Comparison of ENCODE assay signal across 37 mouse cellular contexts in genomic region chr7:3130342-3130741, GRCm38 (mm10). TPM values are rescaled to one million over a fixed set of nuclear protein-coding genes. Genes with fewer than 3 reads are reported as not detected.
"Had no signal": no experiment of that assay in that cellular context is flagged by ENCODE, and none has a peak within 500 bp of the region (broad histone marks: within the 10 kb centered on the region; RNA-seq: fewer than 3 reads in every experiment).

No protein-coding gene starts in this region.

- H3K27ac ChIP-seq: embryonic facial prominence, embryonic 10.5 days; embryonic facial prominence, embryonic 12.5 days; embryonic facial prominence, embryonic 13.5 days; embryonic facial prominence, embryonic 15.5 days; forebrain, embryonic 10.5 days; forebrain, embryonic 12.5 days; forebrain, embryonic 13.5 days; forebrain, embryonic 15.5 days; gastrocnemius, adult 2 months; heart, adult 2 months had no signal

- H3K36me3 ChIP-seq: embryonic facial prominence, embryonic 10.5 days; embryonic facial prominence, embryonic 12.5 days; embryonic facial prominence, embryonic 13.5 days; embryonic facial prominence, embryonic 15.5 days; forebrain, embryonic 10.5 days; forebrain, embryonic 12.5 days; forebrain, embryonic 15.5 days had no signal

- ATAC-seq: forebrain, embryonic 13.5 days; forebrain, embryonic 14.5 days; forebrain, embryonic 15.5 days; forebrain, embryonic 16.5 days; forebrain, postnatal 0 days had no signal

- H3K4me1 ChIP-seq: embryonic facial prominence, embryonic 10.5 days; embryonic facial prominence, embryonic 12.5 days; embryonic facial prominence, embryonic 13.5 days; embryonic facial prominence, embryonic 15.5 days; forebrain, embryonic 10.5 days; forebrain, embryonic 12.5 days; forebrain, embryonic 13.5 days; forebrain, embryonic 15.5 days had no signal

- H3K27me3 ChIP-seq: embryonic facial prominence, embryonic 12.5 days; embryonic facial prominence, embryonic 13.5 days; embryonic facial prominence, embryonic 15.5 days; forebrain, embryonic 12.5 days; forebrain, embryonic 13.5 days; forebrain, embryonic 15.5 days had no signal

- DNase-seq: cerebellum, adult 2 months; cerebellum, adult 8-10 months; cerebellum, adult 9-10 months; cerebellum, adult 9-11 months; cerebellum, postnatal 10 days; cerebellum, postnatal 14 days; cerebellum, postnatal 25 days; cerebellum, postnatal 36 days; embryo, embryonic 11 days; forebrain, postnatal 0 days; gastrocnemius, adult 2 months; gastrocnemius, postnatal 14 days; gastrocnemius, postnatal 25 days; gastrocnemius, postnatal 36 days; heart, adult 11 months; heart, adult 18-20 months; heart, adult 2 months had no signal

- H3K9ac ChIP-seq: embryonic facial prominence, embryonic 12.5 days; embryonic facial prominence, embryonic 13.5 days; embryonic facial prominence, embryonic 15.5 days; forebrain, embryonic 12.5 days; forebrain, embryonic 13.5 days; forebrain, embryonic 15.5 days; forebrain, postnatal 0 days had no signal

- H3K4me3 ChIP-seq: embryonic facial prominence, embryonic 10.5 days; embryonic facial prominence, embryonic 12.5 days; embryonic facial prominence, embryonic 13.5 days; embryonic facial prominence, embryonic 15.5 days; erythroblast, embryonic 14.5 days; forebrain, embryonic 10.5 days; forebrain, embryonic 12.5 days; forebrain, embryonic 13.5 days; forebrain, embryonic 15.5 days; gastrocnemius, adult 2 months; heart, adult 2 months had no signal

- H3K9me3 ChIP-seq: embryonic facial prominence, embryonic 15.5 days; forebrain, embryonic 15.5 days had no signal

- H3K4me2 ChIP-seq: embryonic facial prominence, embryonic 12.5 days; embryonic facial prominence, embryonic 13.5 days; embryonic facial prominence, embryonic 15.5 days; forebrain, embryonic 12.5 days; forebrain, embryonic 13.5 days; forebrain, embryonic 15.5 days had no signal

RNA-seq across cellular contexts. Expression of gene AU018091, which starts 38.7 kb away (rescaled TPM):
- total RNA-seq: common myeloid progenitor, adult 5-6 weeks; forebrain, postnatal 0 days; gastrocnemius, adult 18-20 months; gastrocnemius, adult 2 months; gastrocnemius, adult 8-10 months; gastrocnemius, postnatal 14 days; gastrocnemius, postnatal 25 days; gastrocnemius, postnatal 36 days; gastrocnemius, postnatal 4 days; granulocyte monocyte progenitor cell, adult 5-6 weeks; heart, adult 18-20 months; heart, adult 2 months; heart, adult 8-10 months had no signal
- polyA plus RNA-seq: cerebellum, adult 2 months; cortical plate, adult 2 months; erythroblast, embryonic 14.5 days; forebrain, embryonic 13.5 days; forebrain, embryonic 14.5 days; forebrain, embryonic 15.5 days; forebrain, embryonic 16.5 days; forebrain, postnatal 0 days; frontal cortex, adult 2 months; gonadal fat pad, adult 2 months; heart, adult 2 months had no signal
